Mouse (Mus musculus) limb, embryonic 12.5 days (tissue): ENCODE results near the gene Itga7. TPM values are rescaled to one million over a fixed set of nuclear protein-coding genes. Genes with fewer than 3 reads are reported as not detected.

Experiments
- ATAC-seq: fragments of 200-750 bp; cut with Nextera tagmentation; 2 replicates; pipeline ENCODE4 v1.8.0; 2017; ENCODE audit warnings: low read depth, moderate TSS enrichment; ENCODE audit not compliant: insufficient number of reproducible peaks, insufficient read depth, low FRiP score, low TSS enrichment
- H3K27ac ChIP-seq: fragments of 300-500 bp; sonication (generic); 2 replicates; pipeline ENCODE4 v1.5.1; 2016; ENCODE audit warnings: mild to moderate bottlenecking, moderate library complexity
- H3K27me3 ChIP-seq: fragments of 300-500 bp; sonication (generic); 2 replicates; pipeline ENCODE4 v1.6.1; 2016; ENCODE audit warnings: mild to moderate bottlenecking, moderate library complexity
- H3K36me3 ChIP-seq: fragments of 300-500 bp; sonication (generic); 2 replicates; pipeline ENCODE4 v1.6.1; 2016; ENCODE audit warnings: mild to moderate bottlenecking, moderate library complexity
- H3K4me1 ChIP-seq: fragments of 300-500 bp; sonication (generic); replicated peaks from 2 replicates; pipeline ENCODE4 v1.6.1; 2016
- H3K4me2 ChIP-seq: fragments of 300-500 bp; sonication (generic); 2 replicates; pipeline ENCODE4 v1.6.1; 2016; ENCODE audit warnings: mild to moderate bottlenecking, moderate library complexity
- H3K4me3 ChIP-seq: fragments of 300-500 bp; sonication (generic); replicated peaks from 2 replicates; pipeline ENCODE4 v1.5.1; 2016; ENCODE audit warnings: mild to moderate bottlenecking
- H3K9ac ChIP-seq: fragments of 300-500 bp; sonication (generic); replicated peaks from 2 replicates; pipeline ENCODE4 v1.6.1; 2016; ENCODE audit warnings: mild to moderate bottlenecking, moderate library complexity
- H3K9me3 ChIP-seq: fragments of 300-500 bp; sonication (generic); 2 replicates; pipeline ENCODE4 v1.6.1; 2016; ENCODE audit warnings: mild to moderate bottlenecking, moderate library complexity
- WGBS: fragments of 180-500 bp; shearing (Covaris S2); methylation state at CpG from one replicate; pipeline ENCODE4 v1.1.7; 2016; 5-methylcytosine and 5-hydroxymethylcytosine counted together
- polyA plus RNA-seq: library from polyadenylated mRNA; unstranded; fragments of >200 nt; fragmentation: Nextera tagmentation; extraction: Ambion mirVana; gene quantifications from 2 replicates; pipeline ENCODE4 v1.2.1, GENCODE M21; 2016

Gene Itga7
- polyA plus RNA-seq, 1 experiment from 2014 or later, result 1.7 TPM

- Histone ChIP-seq H3K27ac (peak overlapping the region; percentile 86; the same call in 1 of the 2 replicates), H3K4me2 (peak overlapping the region; percentile 73)
These were observed 11.5 kb upstream of the Itga7 start for GRCm38 (mm10) chr10:128921883-128922821.

DNA sequence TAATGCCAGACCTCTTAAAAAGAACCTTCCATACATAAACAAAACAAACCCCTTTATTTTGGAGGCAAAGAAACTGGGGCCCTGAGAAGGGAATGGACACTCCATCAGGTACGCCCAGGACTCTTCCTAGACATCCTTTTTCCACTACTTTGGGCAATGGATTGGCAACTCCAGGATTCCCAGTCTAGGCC lies 10.9 kb upstream of the Itga7 start, which contains the start of gene Rdh5:
Gene Rdh5 (minus strand): TSS at position 67 of the 191 bp plus-strand sequence.
- Histone ChIP-seq H3K4me2 (peak within 1 kb of the TSS; percentile 73), H3K27ac (peak within 1 kb of the TSS; percentile 86), H3K36me3 (peaks cover 14% of the 10 kb centered on the region), H3K27me3 (peaks cover 6% of the 10 kb centered on the region; the same call in 1 of the 2 replicates), H3K4me3 (peak within 1 kb of the TSS; percentile 76), H3K4me1 (peaks cover 36% of the 10 kb centered on the region), H3K9ac (peak within 1 kb of the TSS; percentile 74), H3K9me3 (no peaks in the 10 kb centered on the region)
- no peak for ATAC-seq
- 9% methylated on average over 1 of the region's 1 CpGs for WGBS

More at GRCm38 (mm10) chr10:128921883-128922821, 11.5 kb upstream of the Itga7 start:
- Histone ChIP-seq H3K36me3 (peaks cover 20% of the 10 kb centered on the region), H3K27me3 (0 out of 2 replicates have a peak, but pooled peaks cover 3% of the 10 kb centered on the region), H3K4me3 (peak overlapping the region; percentile 76), H3K9ac (peak overlapping the region; percentile 74), H3K4me1 (peaks cover 36% of the 10 kb centered on the region), H3K9me3 (no peaks in the 10 kb centered on the region)
- 75% methylated on average over 16 of the region's 16 CpGs for WGBS
- no peak for ATAC-seq

- H3K4me1 ChIP-seq, result peaks cover 36% of the 10 kb centered on the region
- WGBS, result 1% methylated on average over 42 of the region's 42 CpGs
These were observed 10.5 kb upstream of the Itga7 start for GRCm38 (mm10) chr10:128923013-128923691.

DNA sequence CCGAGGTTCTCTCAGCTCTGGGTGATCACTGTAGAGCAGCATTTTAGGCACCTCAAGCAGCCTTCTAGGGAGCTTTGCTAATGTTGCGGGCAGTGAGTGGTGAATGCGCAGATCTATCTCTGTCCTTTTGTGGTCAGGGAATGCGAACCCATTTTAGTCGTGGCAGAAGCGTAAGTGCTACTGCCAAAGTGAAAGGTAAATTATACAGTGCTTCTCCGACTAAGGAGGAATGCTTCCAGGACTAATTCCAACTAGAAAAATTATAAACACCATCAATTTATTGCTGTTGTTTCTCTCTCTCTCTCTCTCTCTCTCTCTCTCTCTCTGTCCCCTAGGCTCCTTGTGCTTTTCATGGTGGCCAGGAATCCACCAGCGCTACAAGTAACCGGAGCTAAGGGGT lies 9.7 kb upstream of the Itga7 start, which contains the start of gene Bloc1s1:
Gene Bloc1s1 (minus strand): TSS at position 101 of the 400 bp plus-strand sequence.
- H3K9ac ChIP-seq, result peak within 1 kb of the TSS; percentile 74
- H3K4me1 ChIP-seq, result peaks cover 35% of the 10 kb centered on the region
- H3K36me3 ChIP-seq, result 0 out of 2 replicates have a peak, but pooled peaks cover 5% of the 10 kb centered on the region
- WGBS, result 70% methylated on average over 9 of the region's 9 CpGs
- H3K4me2 ChIP-seq, result peak within 1 kb of the TSS; percentile 73
- peak within 1 kb of the TSS; percentile 76 for H3K4me3 ChIP-seq
- peaks cover 18% of the 10 kb centered on the region for H3K27me3 ChIP-seq
- H3K27ac ChIP-seq, result peak within 1 kb of the TSS; percentile 86
- no peaks in the 10 kb centered on the region for H3K9me3 ChIP-seq
- no peak for ATAC-seq

More at GRCm38 (mm10) chr10:128923013-128923691, 10.5 kb upstream of the Itga7 start:
- Histone ChIP-seq H3K4me3 (peak overlapping the region; percentile 76), H3K4me2 (peak overlapping the region; percentile 73), H3K9ac (peak overlapping the region; percentile 74), H3K27me3 (peaks cover 10% of the 10 kb centered on the region), H3K36me3 (peaks cover 10% of the 10 kb centered on the region; the same call in 1 of the 2 replicates), H3K27ac (peak overlapping the region; percentile 86), H3K9me3 (no peaks in the 10 kb centered on the region)
- peak; percentile 86 for ATAC-seq

- Histone ChIP-seq H3K9me3 (no peaks in the 10 kb centered on the region), H3K9ac (no peak overlapping the region), H3K4me1 (peaks cover 6% of the 10 kb centered on the region), H3K27me3 (peaks cover 59% of the 10 kb centered on the region), H3K4me3 (no peak overlapping the region), H3K27ac (no peak overlapping the region), H3K4me2 (no peak overlapping the region), H3K36me3 (no peaks in the 10 kb centered on the region)
- WGBS, result 43% methylated on average over 4 of the region's 4 CpGs
- no peak for ATAC-seq
These were observed 5.3 kb upstream of the Itga7 start for GRCm38 (mm10) chr10:128928356-128928755.

- H3K4me3 ChIP-seq, result no peak overlapping the region
- H3K27ac ChIP-seq, result no peak overlapping the region
- WGBS, result 67% methylated on average over 7 of the region's 7 CpGs
- H3K9ac ChIP-seq, result no peak overlapping the region
- H3K36me3 ChIP-seq, result no peaks in the 10 kb centered on the region
- H3K4me2 ChIP-seq, result no peak overlapping the region
- H3K4me1 ChIP-seq, result peaks cover 9% of the 10 kb centered on the region; the same call in 1 of the 2 replicates
- no peaks in the 10 kb centered on the region for H3K9me3 ChIP-seq
- no peak for ATAC-seq
- peaks cover 70% of the 10 kb centered on the region for H3K27me3 ChIP-seq
These were observed 3.8 kb upstream of the Itga7 start for GRCm38 (mm10) chr10:128929638-128930378.

DNA sequence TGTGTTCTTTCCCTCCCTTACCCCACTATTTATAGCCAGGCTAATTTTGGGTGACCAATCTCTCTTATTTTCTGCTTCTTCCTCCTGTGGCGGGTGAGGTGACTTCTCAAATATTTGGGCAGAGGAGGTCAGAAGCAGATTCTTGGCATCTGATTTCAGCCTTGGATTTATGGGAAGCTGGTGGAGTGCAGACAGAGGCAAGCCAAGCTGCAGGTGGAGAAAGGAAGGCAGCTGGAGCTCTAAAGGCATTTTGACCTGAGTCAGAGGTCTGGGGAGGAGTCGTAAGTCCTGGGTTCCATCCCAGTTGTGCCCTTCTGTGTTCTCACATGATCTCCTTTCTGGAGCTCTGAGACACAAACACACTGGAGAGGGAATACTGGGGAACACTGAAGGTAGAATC lies 2.2 kb upstream of the Itga7 start:
- no peak overlapping the region for H3K4me2 ChIP-seq
- H3K9ac ChIP-seq, result no peak overlapping the region
- ATAC-seq, result no peak
- no peak overlapping the region for H3K27ac ChIP-seq
- H3K4me3 ChIP-seq, result no peak overlapping the region
- WGBS, result 55% methylated on average over 2 of the region's 2 CpGs
- H3K36me3 ChIP-seq, result no peaks in the 10 kb centered on the region
- H3K27me3 ChIP-seq, result peaks cover 87% of the 10 kb centered on the region
- H3K9me3 ChIP-seq, result no peaks in the 10 kb centered on the region
- peaks cover 9% of the 10 kb centered on the region; the same call in 1 of the 2 replicates for H3K4me1 ChIP-seq

- H3K4me3 ChIP-seq, result peak overlapping the region; percentile 43
- peak overlapping the region; percentile 78 for H3K4me2 ChIP-seq
- no peaks in the 10 kb centered on the region for H3K36me3 ChIP-seq
- peaks cover 81% of the 10 kb centered on the region for H3K27me3 ChIP-seq
- ATAC-seq, result no peak
- WGBS, result 3% methylated on average over 21 of the region's 21 CpGs
- H3K9ac ChIP-seq, result peak overlapping the region; percentile 45; the same call in 1 of the 2 replicates
- peaks cover 9% of the 10 kb centered on the region; the same call in 1 of the 2 replicates for H3K4me1 ChIP-seq
- no peaks in the 10 kb centered on the region for H3K9me3 ChIP-seq
- no peak overlapping the region for H3K27ac ChIP-seq
These were observed 531 bp downstream of the Itga7 start for GRCm38 (mm10) chr10:128933976-128934721.

DNA sequence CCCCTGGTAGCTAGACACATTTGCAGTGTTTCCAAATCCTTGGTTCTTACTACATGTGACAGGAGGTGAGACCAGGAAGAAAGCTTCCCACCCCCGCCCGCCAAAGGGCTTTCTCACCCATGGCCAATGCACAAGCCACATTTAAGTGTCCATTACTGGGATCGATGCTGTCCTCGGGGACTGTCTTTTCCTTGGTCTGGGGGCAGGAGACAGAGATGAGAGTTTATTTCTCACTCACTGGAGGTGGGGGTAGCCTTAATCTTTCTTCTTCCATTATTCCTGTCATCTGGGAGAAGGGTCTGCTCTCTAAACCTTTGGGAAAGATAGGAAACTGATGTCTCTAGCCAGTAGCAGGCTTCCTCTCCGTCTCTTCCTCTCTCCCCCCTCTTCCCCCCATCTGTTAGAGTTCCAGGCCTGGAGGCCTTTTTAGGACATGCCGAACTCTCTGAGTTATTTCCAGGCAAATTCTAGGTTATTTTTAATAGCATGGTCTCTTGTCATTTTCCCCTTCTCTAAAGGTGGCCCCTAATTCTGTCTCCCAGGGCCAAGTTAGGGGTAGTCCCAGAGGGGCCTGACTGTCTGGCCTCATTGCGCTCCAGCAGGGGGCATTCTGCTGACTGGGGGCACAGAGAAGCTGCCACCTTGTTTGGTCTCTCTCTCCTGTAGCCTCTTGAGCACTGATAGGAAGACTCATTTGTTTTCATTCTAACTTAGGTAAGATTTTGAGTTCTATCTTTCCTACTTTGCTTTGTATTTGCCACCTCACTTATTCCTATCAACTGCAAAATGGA lies 1.6 kb downstream of the Itga7 start:
- H3K36me3 ChIP-seq, result no peaks in the 10 kb centered on the region
- no peak overlapping the region for H3K9ac ChIP-seq
- WGBS, result 63% methylated on average over 7 of the region's 7 CpGs
- no peaks in the 10 kb centered on the region for H3K9me3 ChIP-seq
- H3K4me2 ChIP-seq, result no peak overlapping the region
- no peak overlapping the region for H3K4me3 ChIP-seq
- H3K27ac ChIP-seq, result no peak overlapping the region
- no peak for ATAC-seq
- H3K4me1 ChIP-seq, result peaks cover 9% of the 10 kb centered on the region; the same call in 1 of the 2 replicates
- peaks cover 73% of the 10 kb centered on the region for H3K27me3 ChIP-seq
